Mouse (Mus musculus): ENCODE results near the gene Tnfsf14. TPM values are rescaled to one million over a fixed set of nuclear protein-coding genes. Genes with fewer than 3 reads are reported as not detected.

The Tnfsf14 gene
- polyA plus RNA-seq, 1 experiment from 2014 or later = not detected

- ATAC-seq = no peak
- WGBS = 91% methylated on average over 12 of the region's 12 CpGs
Measured at GRCm38 (mm10) chr17:57188510-57189192, 5.3 kb downstream of the Tnfsf14 start.

GRCm38 (mm10) chr17:57185641-57186040 lies 8.3 kb downstream of the Tnfsf14 start:
- H3K36me3 ChIP-seq (ENCODE audit: control insufficient read depth, insufficient read depth, low read length) = no peaks in the 10 kb centered on the region
- 69% methylated on average over 2 of the region's 2 CpGs for WGBS
- ATAC-seq = no peak
- H3K27ac ChIP-seq (ENCODE audit: low read length) = no peak overlapping the region
- no peaks in the 10 kb centered on the region for H3K9me3 ChIP-seq (replicated peaks; ENCODE audit: control insufficient read depth, low read length, poor library complexity, severe bottlenecking)
- H3K4me2 ChIP-seq (ENCODE audit: low read length) = no peak overlapping the region
- H3K4me3 ChIP-seq (ENCODE audit: low read depth, low read length) = no peak overlapping the region
- H3K4me1 ChIP-seq (ENCODE audit: control insufficient read depth, insufficient read depth, low read length) = no peaks in the 10 kb centered on the region
- H3K9ac ChIP-seq (ENCODE audit: low read depth, low read length) = no peak overlapping the region
- no peaks in the 10 kb centered on the region for H3K27me3 ChIP-seq (ENCODE audit: control insufficient read depth, insufficient read depth, low read depth, low read length)

More at GRCm38 (mm10) chr17:57188510-57189192, 5.3 kb downstream of the Tnfsf14 start:
- no peak overlapping the region for H3K4me2 ChIP-seq (ENCODE audit: low read length)
- no peak overlapping the region for H3K9ac ChIP-seq (ENCODE audit: low read depth, low read length)
- H3K27ac ChIP-seq (ENCODE audit: low read length) = no peak overlapping the region
- H3K4me3 ChIP-seq (ENCODE audit: low read depth, low read length) = no peak overlapping the region
- H3K36me3 ChIP-seq (ENCODE audit: control insufficient read depth, insufficient read depth, low read length) = no peaks in the 10 kb centered on the region
- H3K9me3 ChIP-seq (replicated peaks; ENCODE audit: control insufficient read depth, low read length, poor library complexity, severe bottlenecking) = no peaks in the 10 kb centered on the region
- no peaks in the 10 kb centered on the region for H3K4me1 ChIP-seq (ENCODE audit: control insufficient read depth, insufficient read depth, low read length)
- H3K27me3 ChIP-seq (ENCODE audit: control insufficient read depth, insufficient read depth, low read depth, low read length) = no peaks in the 10 kb centered on the region

- no peak for ATAC-seq
- no peaks in the 10 kb centered on the region for H3K27me3 ChIP-seq (ENCODE audit: control insufficient read depth, insufficient read depth, low read depth, low read length)
- 76% methylated on average over 3 of the region's 3 CpGs for WGBS
- no peaks in the 10 kb centered on the region for H3K9me3 ChIP-seq (replicated peaks; ENCODE audit: control insufficient read depth, low read length, poor library complexity, severe bottlenecking)
- H3K27ac ChIP-seq (ENCODE audit: low read length) = no peak overlapping the region
- H3K9ac ChIP-seq (ENCODE audit: low read depth, low read length) = no peak overlapping the region
- H3K4me1 ChIP-seq (ENCODE audit: control insufficient read depth, insufficient read depth, low read length) = no peaks in the 10 kb centered on the region
- no peak overlapping the region for H3K4me3 ChIP-seq (ENCODE audit: low read depth, low read length)
- no peak overlapping the region for H3K4me2 ChIP-seq (ENCODE audit: low read length)
- no peaks in the 10 kb centered on the region for H3K36me3 ChIP-seq (ENCODE audit: control insufficient read depth, insufficient read depth, low read length)
Measured at GRCm38 (mm10) chr17:57182871-57183270, 11.1 kb downstream of the Tnfsf14 start.

- H3K36me3 ChIP-seq (ENCODE audit: control insufficient read depth, insufficient read depth, low read length) = no peaks in the 10 kb centered on the region
- no peak overlapping the region for H3K27ac ChIP-seq (ENCODE audit: low read length)
- no peak for ATAC-seq
- H3K4me2 ChIP-seq (ENCODE audit: low read length) = no peak overlapping the region
- H3K9me3 ChIP-seq (replicated peaks; ENCODE audit: control insufficient read depth, low read length, poor library complexity, severe bottlenecking) = no peaks in the 10 kb centered on the region
- no peak overlapping the region for H3K9ac ChIP-seq (ENCODE audit: low read depth, low read length)
- WGBS = 36% methylated on average over 8 of the region's 8 CpGs
- no peaks in the 10 kb centered on the region for H3K4me1 ChIP-seq (ENCODE audit: control insufficient read depth, insufficient read depth, low read length)
- no peaks in the 10 kb centered on the region for H3K27me3 ChIP-seq (ENCODE audit: control insufficient read depth, insufficient read depth, low read depth, low read length)
- H3K4me3 ChIP-seq (ENCODE audit: low read depth, low read length) = no peak overlapping the region
Measured at GRCm38 (mm10) chr17:57180363-57180762, 13.6 kb downstream of the Tnfsf14 start.

GRCm38 (mm10) chr17:57173351-57173750 lies 20.6 kb downstream of the Tnfsf14 start:
- no peak overlapping the region for H3K9ac ChIP-seq (ENCODE audit: low read depth, low read length)
- no peaks in the 10 kb centered on the region for H3K4me1 ChIP-seq (ENCODE audit: control insufficient read depth, insufficient read depth, low read length)
- H3K27ac ChIP-seq (ENCODE audit: low read length) = no peak overlapping the region
- H3K4me2 ChIP-seq (ENCODE audit: low read length) = no peak overlapping the region
- ATAC-seq = no peak
- 86% methylated on average over 4 of the region's 4 CpGs for WGBS
- H3K9me3 ChIP-seq (replicated peaks; ENCODE audit: control insufficient read depth, low read length, poor library complexity, severe bottlenecking) = no peaks in the 10 kb centered on the region
- no peaks in the 10 kb centered on the region for H3K27me3 ChIP-seq (ENCODE audit: control insufficient read depth, insufficient read depth, low read depth, low read length)
- H3K4me3 ChIP-seq (ENCODE audit: low read depth, low read length) = no peak overlapping the region
- H3K36me3 ChIP-seq (ENCODE audit: control insufficient read depth, insufficient read depth, low read length) = no peaks in the 10 kb centered on the region

GRCm38 (mm10) chr17:57172378-57172777 lies 21.6 kb downstream of the Tnfsf14 start:
- Histone ChIP-seq H3K4me3 (ENCODE audit: low read depth, low read length) (no peak overlapping the region), H3K9me3 (replicated peaks; ENCODE audit: control insufficient read depth, low read length, poor library complexity, severe bottlenecking) (no peaks in the 10 kb centered on the region), H3K4me1 (ENCODE audit: control insufficient read depth, insufficient read depth, low read length) (no peaks in the 10 kb centered on the region), H3K27me3 (ENCODE audit: control insufficient read depth, insufficient read depth, low read depth, low read length) (no peaks in the 10 kb centered on the region), H3K27ac (ENCODE audit: low read length) (no peak overlapping the region), H3K36me3 (ENCODE audit: control insufficient read depth, insufficient read depth, low read length) (no peaks in the 10 kb centered on the region), H3K4me2 (ENCODE audit: low read length) (no peak overlapping the region), H3K9ac (ENCODE audit: low read depth, low read length) (no peak overlapping the region)
- WGBS = 85% methylated on average over 5 of the region's 5 CpGs
- ATAC-seq = no peak

- H3K4me2 ChIP-seq (ENCODE audit: low read length) = no peak overlapping the region
- no peak overlapping the region for H3K9ac ChIP-seq (ENCODE audit: low read depth, low read length)
- H3K27ac ChIP-seq (ENCODE audit: low read length) = no peak overlapping the region
- no peaks in the 10 kb centered on the region for H3K36me3 ChIP-seq (ENCODE audit: control insufficient read depth, insufficient read depth, low read length)
- H3K9me3 ChIP-seq (replicated peaks; ENCODE audit: control insufficient read depth, low read length, poor library complexity, severe bottlenecking) = no peaks in the 10 kb centered on the region
- 52% methylated on average over 5 of the region's 5 CpGs for WGBS
- ATAC-seq = no peak
- H3K4me3 ChIP-seq (ENCODE audit: low read depth, low read length) = no peak overlapping the region
- no peaks in the 10 kb centered on the region for H3K27me3 ChIP-seq (ENCODE audit: control insufficient read depth, insufficient read depth, low read depth, low read length)
- no peaks in the 10 kb centered on the region for H3K4me1 ChIP-seq (ENCODE audit: control insufficient read depth, insufficient read depth, low read length)
Measured at GRCm38 (mm10) chr17:57170616-57171260, 23.2 kb downstream of the Tnfsf14 start.

- Histone ChIP-seq H3K9me3 (replicated peaks; ENCODE audit: control insufficient read depth, low read length, poor library complexity, severe bottlenecking) (no peaks in the 10 kb centered on the region), H3K27ac (ENCODE audit: low read length) (no peak overlapping the region), H3K4me2 (ENCODE audit: low read length) (no peak overlapping the region), H3K4me1 (ENCODE audit: control insufficient read depth, insufficient read depth, low read length) (no peaks in the 10 kb centered on the region), H3K27me3 (ENCODE audit: control insufficient read depth, insufficient read depth, low read depth, low read length) (no peaks in the 10 kb centered on the region), H3K9ac (ENCODE audit: low read depth, low read length) (no peak overlapping the region), H3K36me3 (ENCODE audit: control insufficient read depth, insufficient read depth, low read length) (no peaks in the 10 kb centered on the region), H3K4me3 (ENCODE audit: low read depth, low read length) (no peak overlapping the region)
- 12% methylated on average over 10 of the region's 11 CpGs for WGBS
- ATAC-seq = peak; percentile 84
Measured at GRCm38 (mm10) chr17:57166800-57167791, 26.9 kb downstream of the Tnfsf14 start.
